Mouse (Mus musculus): Measurements from ENCODE around the gene Caprin2. TPM values are rescaled to one million over a fixed set of nuclear protein-coding genes. Genes with fewer than 3 reads are reported as not detected.

Gene Caprin2
- 6.8 and 7.4 TPM in 2 replicates for polyA plus RNA-seq (2015; fragmentation: Nextera tagmentation; extraction: Ambion mirVana)

GRCm38 (mm10) chr6:148895773-148896506 lies at the start of gene Caprin2:
Caprin2 (minus strand) TSS chr6:148896237.
- Histone ChIP-seq H3K27me3 (replicated peaks; ENCODE audit: control insufficient read depth, insufficient read depth, low read length) (no peaks in the 10 kb centered on the region), H3K9me3 (ENCODE audit: control insufficient read depth) (no peaks in the 10 kb centered on the region), H3K36me3 (ENCODE audit: control insufficient read depth, insufficient read depth) (no peaks in the 10 kb centered on the region), H3K4me2 (replicated peaks; ENCODE audit: low read depth) (peak within 1 kb of the TSS; percentile 93), H3K4me3 (ENCODE audit: low read depth, low read length) (peak within 1 kb of the TSS; percentile 79), H3K4me1 (replicated peaks; ENCODE audit: control insufficient read depth, insufficient read depth, low read length) (no peaks in the 10 kb centered on the region), H3K27ac (ENCODE audit: low read depth, low read length) (peak within 1 kb of the TSS; percentile 63), H3K9ac (ENCODE audit: low read depth, low read length) (peak within 1 kb of the TSS; percentile 59)
- peak; percentile 97 for ATAC-seq
- TF ChIP-seq CTCF (IDR thresholded peaks at IDR 0.05; ENCODE audit: low read depth) = peak; percentile 51
- WGBS = under 1% methylated on average over 65 of the region's 65 CpGs

- WGBS = under 1% methylated on average over 86 of the region's 92 CpGs
- ATAC-seq = peak; percentile 74
Measured at GRCm38 (mm10) chr6:148944767-148945508, 48.9 kb upstream of the Caprin2 start.

GRCm38 (mm10) chr6:148944344-148944766 lies 48.3 kb upstream of the Caprin2 start:
- ATAC-seq = peak; percentile 56
- Histone ChIP-seq H3K9ac (ENCODE audit: low read depth, low read length) (peak overlapping the region; percentile 87), H3K27ac (ENCODE audit: low read depth, low read length) (peak overlapping the region; percentile 95), H3K27me3 (replicated peaks; ENCODE audit: control insufficient read depth, insufficient read depth, low read length) (no peaks in the 10 kb centered on the region), H3K4me1 (replicated peaks; ENCODE audit: control insufficient read depth, insufficient read depth, low read length) (0 out of 2 replicates have a peak, but pooled peaks cover 3% of the 10 kb centered on the region), H3K9me3 (ENCODE audit: control insufficient read depth) (no peaks in the 10 kb centered on the region), H3K4me3 (ENCODE audit: low read depth, low read length) (peak overlapping the region; percentile 75), H3K36me3 (ENCODE audit: control insufficient read depth, insufficient read depth) (no peaks in the 10 kb centered on the region), H3K4me2 (replicated peaks; ENCODE audit: low read depth) (peak overlapping the region; percentile 91)
- WGBS = 1% methylated on average over 29 of the region's 30 CpGs
- TF ChIP-seq CTCF (IDR thresholded peaks at IDR 0.05; ENCODE audit: low read depth) = no peak

More at GRCm38 (mm10) chr6:148944767-148945508, 48.9 kb upstream of the Caprin2 start:
- Histone ChIP-seq H3K4me3 (ENCODE audit: low read depth, low read length) (peak overlapping the region; percentile 75), H3K9me3 (ENCODE audit: control insufficient read depth) (no peaks in the 10 kb centered on the region), H3K36me3 (ENCODE audit: control insufficient read depth, insufficient read depth) (no peaks in the 10 kb centered on the region), H3K9ac (ENCODE audit: low read depth, low read length) (peak overlapping the region; percentile 87), H3K27ac (ENCODE audit: low read depth, low read length) (peak overlapping the region; percentile 95), H3K4me1 (replicated peaks; ENCODE audit: control insufficient read depth, insufficient read depth, low read length) (0 out of 2 replicates have a peak, but pooled peaks cover 3% of the 10 kb centered on the region), H3K4me2 (replicated peaks; ENCODE audit: low read depth) (peak overlapping the region; percentile 91), H3K27me3 (replicated peaks; ENCODE audit: control insufficient read depth, insufficient read depth, low read length) (no peaks in the 10 kb centered on the region)
- no peak for TF ChIP-seq CTCF (IDR thresholded peaks at IDR 0.05; ENCODE audit: low read depth)

GRCm38 (mm10) chr6:148943695-148944094 lies 47.7 kb upstream of the Caprin2 start:
- 17% methylated on average over 3 of the region's 3 CpGs for WGBS
- H3K4me1 ChIP-seq (replicated peaks; ENCODE audit: control insufficient read depth, insufficient read depth, low read length) = 0 out of 2 replicates have a peak, but pooled peaks cover 3% of the 10 kb centered on the region
- ATAC-seq = no peak
- H3K4me3 ChIP-seq (ENCODE audit: low read depth, low read length) = peak overlapping the region; percentile 75
- no peak overlapping the region for H3K9ac ChIP-seq (ENCODE audit: low read depth, low read length)
- H3K9me3 ChIP-seq (ENCODE audit: control insufficient read depth) = no peaks in the 10 kb centered on the region
- H3K27ac ChIP-seq (ENCODE audit: low read depth, low read length) = no peak overlapping the region
- H3K27me3 ChIP-seq (replicated peaks; ENCODE audit: control insufficient read depth, insufficient read depth, low read length) = no peaks in the 10 kb centered on the region
- TF ChIP-seq CTCF (IDR thresholded peaks at IDR 0.05; ENCODE audit: low read depth) = no peak
- H3K4me2 ChIP-seq (replicated peaks; ENCODE audit: low read depth) = peak overlapping the region; percentile 91
- H3K36me3 ChIP-seq (ENCODE audit: control insufficient read depth, insufficient read depth) = no peaks in the 10 kb centered on the region

- Histone ChIP-seq H3K36me3 (ENCODE audit: control insufficient read depth, insufficient read depth) (no peaks in the 10 kb centered on the region), H3K27me3 (replicated peaks; ENCODE audit: control insufficient read depth, insufficient read depth, low read length) (no peaks in the 10 kb centered on the region), H3K4me3 (ENCODE audit: low read depth, low read length) (no peak overlapping the region), H3K9ac (ENCODE audit: low read depth, low read length) (no peak overlapping the region), H3K4me1 (replicated peaks; ENCODE audit: control insufficient read depth, insufficient read depth, low read length) (0 out of 2 replicates have a peak, but pooled peaks cover 6% of the 10 kb centered on the region), H3K27ac (ENCODE audit: low read depth, low read length) (no peak overlapping the region), H3K4me2 (replicated peaks; ENCODE audit: low read depth) (no peak overlapping the region), H3K9me3 (ENCODE audit: control insufficient read depth) (no peaks in the 10 kb centered on the region)
- whole genome bisulfite sequencing = 58% methylated on average over 4 of the region's 4 CpGs
- no peak for ATAC-seq
- TF ChIP-seq CTCF (IDR thresholded peaks at IDR 0.05; ENCODE audit: low read depth) = peak; percentile 50
Measured at GRCm38 (mm10) chr6:148942406-148942805, 46.4 kb upstream of the Caprin2 start.

- no peaks in the 10 kb centered on the region for H3K36me3 ChIP-seq (ENCODE audit: control insufficient read depth, insufficient read depth)
- H3K27me3 ChIP-seq (replicated peaks; ENCODE audit: control insufficient read depth, insufficient read depth, low read length) = no peaks in the 10 kb centered on the region
- no peak overlapping the region for H3K4me3 ChIP-seq (ENCODE audit: low read depth, low read length)
- H3K4me1 ChIP-seq (replicated peaks; ENCODE audit: control insufficient read depth, insufficient read depth, low read length) = 0 out of 2 replicates have a peak, but pooled peaks cover 6% of the 10 kb centered on the region
- 50% methylated on average over 5 of the region's 5 CpGs for WGBS
- 0 out of 2 replicates have a peak overlapping the region, but pooled peaks have one; percentile 28 for H3K27ac ChIP-seq (ENCODE audit: low read depth, low read length)
- TF ChIP-seq CTCF (IDR thresholded peaks at IDR 0.05; ENCODE audit: low read depth) = no peak
- ATAC-seq = no peak
- no peaks in the 10 kb centered on the region for H3K9me3 ChIP-seq (ENCODE audit: control insufficient read depth)
- H3K4me2 ChIP-seq (replicated peaks; ENCODE audit: low read depth) = peak overlapping the region; percentile 18
- no peak overlapping the region for H3K9ac ChIP-seq (ENCODE audit: low read depth, low read length)
Measured at GRCm38 (mm10) chr6:148941880-148942279, 45.8 kb upstream of the Caprin2 start.
